Mouse (Mus musculus): ENCODE measurements around the gene Gpr61.

The Gpr61 gene

GRCm38 (mm10) chr3:108154656-108155055, at the start of gene Gpr61:
TSS of gene Gpr61 (minus strand) at chr3:108154882.
- DNase-seq (ENCODE audit: low read depth, low spot score): no peak

- DNase-seq (ENCODE audit: low read depth, low spot score): no peak
Observed at GRCm38 (mm10) chr3:108204470-108204869, 49.8 kb upstream of the Gpr61 start.

DNA sequence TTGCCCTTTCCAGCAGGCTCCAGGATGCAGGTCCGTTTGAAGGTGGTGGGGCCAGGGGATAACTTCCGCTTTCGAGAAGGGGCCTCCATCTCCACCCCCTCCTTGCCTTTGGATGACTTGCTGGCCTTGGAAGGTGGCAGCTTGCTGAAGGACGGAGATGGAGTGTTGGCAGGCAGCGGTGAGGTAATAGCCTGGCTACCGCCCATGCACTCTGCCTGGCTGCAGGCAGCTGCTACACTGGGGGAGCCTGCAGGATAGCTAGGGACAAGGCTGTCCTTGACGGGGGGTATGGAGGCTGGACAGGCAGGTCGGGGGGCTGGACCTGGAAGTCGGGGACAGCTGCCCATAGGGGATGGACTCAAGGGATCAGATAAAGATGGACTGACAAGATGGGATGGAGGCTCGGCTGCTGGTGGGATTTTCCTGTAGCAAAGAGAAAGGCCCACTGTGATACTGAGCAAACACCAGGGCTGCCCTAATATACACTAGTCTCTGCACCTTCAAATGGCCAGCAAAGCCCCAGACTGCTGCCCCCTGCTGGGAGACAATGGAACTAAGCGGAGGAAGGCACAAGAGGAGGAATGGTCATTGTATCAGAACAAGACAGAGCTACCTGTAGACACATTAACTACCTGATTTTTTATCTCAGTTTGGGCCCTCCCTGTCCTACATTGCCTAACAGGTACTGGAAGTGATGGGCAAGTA, 49.1 kb upstream of the Gpr61 start:
- peak; percentile 71 for DNase-seq (ENCODE audit: low read depth, low spot score)

DNA sequence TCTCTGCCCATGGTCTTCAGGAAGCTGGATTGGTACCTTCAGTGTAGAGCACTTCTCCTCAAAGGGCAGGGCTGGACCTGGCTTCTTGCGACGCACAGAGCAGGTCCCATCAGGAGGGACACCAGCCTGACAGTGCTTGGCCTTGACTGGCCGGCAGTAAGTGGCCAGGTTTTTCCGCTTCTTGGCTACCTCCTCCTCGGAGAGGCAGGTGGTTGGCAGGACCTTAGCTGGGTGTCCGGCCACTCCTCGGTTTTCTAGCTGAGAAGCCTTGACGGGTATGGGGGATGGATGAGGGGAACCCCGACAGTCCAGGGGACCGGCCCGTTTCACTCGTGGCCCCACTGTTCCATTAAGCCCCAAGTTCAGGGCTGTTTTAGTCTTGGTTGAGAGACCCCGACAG, 48.5 kb upstream of the Gpr61 start:
- no peak for DNase-seq (ENCODE audit: low read depth, low spot score)

DNA sequence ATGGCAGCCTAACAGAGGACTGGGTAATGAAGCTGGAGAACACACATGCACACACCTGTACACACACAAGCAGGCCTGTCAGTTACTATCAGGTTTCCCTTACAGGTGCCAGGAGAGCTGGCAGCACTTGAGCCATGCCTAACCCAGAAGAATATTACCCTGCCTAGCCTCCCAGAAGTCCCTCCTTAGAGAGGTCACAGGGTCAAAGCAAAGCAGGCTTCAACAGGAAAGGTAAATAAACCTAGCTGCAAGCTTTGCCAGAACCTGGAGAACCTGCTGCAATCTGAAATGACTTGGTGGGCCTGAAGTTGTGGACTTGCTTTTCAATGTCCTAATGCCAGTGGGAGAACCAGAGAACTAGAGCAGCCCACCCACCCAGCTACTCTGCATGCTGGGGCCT, 47.8 kb upstream of the Gpr61 start:
- DNase-seq (ENCODE audit: low read depth, low spot score): no peak

DNA sequence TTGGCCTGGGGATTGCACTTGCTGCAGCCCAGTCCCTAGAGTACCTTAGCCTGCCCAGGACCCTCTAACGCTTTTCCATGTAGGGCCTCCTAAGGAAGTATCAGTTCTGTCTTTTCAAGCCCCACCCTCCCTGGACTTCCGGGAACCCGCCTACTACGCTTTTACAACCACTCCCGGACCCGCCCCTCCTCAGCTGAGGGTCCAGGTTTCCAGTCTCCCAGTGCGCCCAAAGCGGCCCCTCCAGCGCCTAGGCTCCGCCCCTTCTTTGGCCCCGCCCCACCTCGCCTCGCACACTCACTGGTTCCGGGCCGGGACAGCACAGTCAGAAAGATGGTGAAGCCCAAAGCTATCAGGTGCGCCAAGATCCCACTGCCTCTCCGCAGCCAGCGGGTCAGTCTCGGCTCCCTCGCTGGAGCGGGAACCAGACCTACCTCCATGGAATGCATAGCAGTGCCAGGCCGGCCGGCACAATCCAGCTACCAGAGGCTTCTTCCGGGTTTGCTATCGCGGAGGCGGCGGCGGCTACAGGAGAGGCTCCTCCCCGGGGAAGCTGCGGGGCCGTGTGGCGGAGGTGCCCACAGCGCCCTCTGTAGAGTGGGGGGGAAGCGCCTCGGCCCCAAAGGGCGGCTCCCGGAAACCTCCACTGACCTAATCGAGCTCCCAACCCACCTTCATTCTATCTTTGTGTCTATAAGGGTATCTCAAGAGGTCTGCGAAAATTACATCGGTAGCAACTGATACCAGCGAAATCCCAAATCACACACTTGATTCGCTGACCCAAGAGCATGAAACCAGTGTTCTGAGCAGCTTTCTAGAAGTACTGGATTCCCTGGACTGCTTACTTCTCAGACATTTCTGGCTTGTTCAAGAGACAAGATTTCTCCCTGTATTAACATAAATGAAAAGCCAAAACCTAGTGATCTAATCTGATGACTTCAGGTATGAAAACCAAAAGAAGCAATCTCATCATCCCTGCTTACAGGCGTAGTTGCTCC, 45.9 kb upstream of the Gpr61 start, which contains the start of gene Cyb561d1:
TSS of gene Cyb561d1 (minus strand) at position 884 of the 995 bp plus-strand sequence.
- DNase-seq (ENCODE audit: low read depth, low spot score): peak; percentile 91

- DNase-seq (ENCODE audit: low read depth, low spot score): no peak
Observed at GRCm38 (mm10) chr3:108199231-108199630, 44.5 kb upstream of the Gpr61 start.

DNA sequence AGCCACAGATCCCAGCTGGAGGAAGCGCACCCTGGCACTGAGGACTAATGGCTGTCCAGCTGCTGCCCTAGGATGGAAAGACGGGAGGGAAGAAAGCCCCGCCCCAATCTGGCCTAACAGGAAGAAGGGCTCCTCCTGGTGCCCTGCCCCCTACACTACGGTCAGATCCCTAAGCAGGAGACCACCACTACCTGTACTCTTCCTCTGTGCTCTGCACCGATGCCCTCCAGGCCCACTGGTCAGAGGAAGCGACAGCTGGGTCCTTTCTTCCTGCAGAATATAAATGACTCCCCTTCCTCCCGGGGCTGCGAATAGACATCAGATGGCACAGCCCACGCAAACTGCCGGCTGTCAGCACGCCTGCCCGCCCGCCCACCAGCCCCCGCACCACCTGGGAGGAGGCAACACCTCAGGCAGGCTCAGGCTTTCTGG, 42.4 kb upstream of the Gpr61 start:
- no peak for DNase-seq (ENCODE audit: low read depth, low spot score)

DNA sequence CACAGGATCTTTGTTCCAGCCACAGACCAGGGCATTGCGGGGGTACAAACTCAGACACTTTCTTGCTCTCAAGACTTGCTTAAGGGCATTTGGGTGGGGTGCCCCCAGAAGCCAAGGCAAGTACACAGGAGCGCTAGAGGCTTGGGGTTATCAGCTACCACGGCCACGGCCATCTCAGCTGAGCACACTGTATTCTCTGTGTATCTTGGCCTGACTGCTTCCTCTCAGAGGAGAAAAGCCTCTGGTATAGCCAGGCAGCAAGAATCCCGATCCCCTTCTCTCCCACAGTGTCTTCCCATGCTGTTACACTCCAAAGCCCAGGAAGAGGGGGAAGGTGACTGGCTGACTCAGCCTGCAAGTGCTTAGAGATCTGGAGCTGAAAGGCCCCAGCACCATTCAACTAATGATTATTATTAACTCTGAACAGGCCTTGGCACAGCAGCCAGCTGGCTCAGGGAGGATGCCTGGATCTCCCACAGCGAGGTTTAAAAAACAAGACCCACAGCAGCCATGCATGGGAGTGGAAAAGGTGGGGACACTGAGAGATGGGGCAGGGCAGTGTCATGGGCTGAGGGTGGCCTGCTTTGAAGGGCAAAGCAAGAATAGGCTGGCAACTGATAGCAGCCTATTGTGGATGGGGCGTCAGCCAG, 41.4 kb upstream of the Gpr61 start:
- no peak for DNase-seq (ENCODE audit: low read depth, low spot score)

GRCm38 (mm10) chr3:108195287-108195686, 40.6 kb upstream of the Gpr61 start:
- DNase-seq (ENCODE audit: low read depth, low spot score): no peak

DNA sequence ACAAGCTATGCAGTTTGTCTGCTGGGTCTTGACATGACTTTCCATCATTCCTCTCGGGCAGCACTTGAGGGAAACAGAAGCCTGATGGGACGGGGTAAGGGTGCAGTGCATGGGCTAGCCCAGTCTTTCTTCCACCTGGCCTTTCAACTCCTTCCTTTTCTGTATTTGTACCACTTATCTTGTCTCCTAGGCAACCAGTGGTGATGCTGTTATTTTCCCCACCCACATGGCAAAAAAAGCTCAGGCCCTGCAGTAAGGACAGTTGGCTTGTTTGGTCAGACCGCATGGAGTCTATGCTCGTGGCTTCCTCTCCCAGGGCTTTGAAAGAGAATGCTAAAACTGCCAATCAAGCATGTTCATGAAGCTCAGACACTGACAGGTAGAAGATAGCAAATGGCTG, 39.0 kb upstream of the Gpr61 start:
- DNase-seq (ENCODE audit: low read depth, low spot score): no peak

- no peak for DNase-seq (ENCODE audit: low read depth, low spot score)
Observed at GRCm38 (mm10) chr3:108189897-108190296, 35.2 kb upstream of the Gpr61 start.

- no peak for DNase-seq (ENCODE audit: low read depth, low spot score)
Observed at GRCm38 (mm10) chr3:108188716-108189490, 34.2 kb upstream of the Gpr61 start.

- no peak for DNase-seq (ENCODE audit: low read depth, low spot score)
Observed at GRCm38 (mm10) chr3:108187111-108187795, 32.6 kb upstream of the Gpr61 start.

DNA sequence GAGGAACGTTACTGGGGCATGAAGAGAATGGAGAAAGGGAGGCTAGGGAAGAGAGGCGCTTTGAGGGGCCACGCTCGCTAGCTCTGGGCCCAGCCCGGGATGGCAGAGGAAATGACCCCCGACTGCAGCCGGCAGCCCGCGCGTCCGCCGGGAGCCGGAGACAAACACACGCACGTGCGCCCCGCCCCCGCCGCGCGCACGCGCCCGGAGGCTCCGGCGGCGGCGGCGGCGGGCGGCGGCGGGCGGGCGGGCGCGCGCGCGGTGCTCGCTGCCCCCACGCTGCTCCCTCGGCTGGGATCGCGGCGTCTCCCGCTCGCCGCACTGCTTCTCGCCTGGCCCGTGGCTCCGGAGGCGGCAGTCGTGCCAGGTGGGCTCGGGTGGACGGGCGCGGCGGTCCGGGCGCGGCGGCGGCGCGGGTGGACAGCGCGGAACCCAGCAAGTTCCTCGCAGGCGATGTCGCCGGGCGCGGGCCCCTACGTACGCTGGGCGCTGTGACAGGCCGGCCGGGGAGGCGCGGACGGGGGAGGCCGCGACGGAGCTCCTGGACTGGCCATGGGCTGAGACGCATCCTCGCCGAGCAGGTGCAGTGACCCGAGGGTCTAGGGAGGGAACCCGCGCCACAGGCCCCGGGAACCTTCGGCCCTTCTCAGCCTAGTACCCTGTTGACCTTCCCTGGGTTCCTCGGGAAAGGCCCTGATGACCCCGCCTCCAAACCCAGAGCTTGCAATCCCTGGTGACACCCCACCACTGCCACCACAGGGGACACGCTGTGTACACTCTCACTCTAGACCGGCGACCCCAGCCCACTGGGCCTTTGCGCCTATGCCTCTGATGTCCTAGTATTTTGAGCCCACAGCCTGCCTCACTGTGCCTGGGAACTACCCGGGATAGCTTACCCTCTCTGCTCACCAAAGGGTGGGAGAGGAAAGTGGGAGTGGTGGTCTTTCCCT, 31.7 kb upstream of the Gpr61 start, which contains the start of gene Amigo1:
TSS of gene Amigo1 (plus strand) at position 238 of the 950 bp plus-strand sequence.
- peak; percentile 67 for DNase-seq (ENCODE audit: low read depth, low spot score)

GRCm38 (mm10) chr3:108185460-108186097, 30.9 kb upstream of the Gpr61 start:
- DNase-seq (ENCODE audit: low read depth, low spot score): no peak

GRCm38 (mm10) chr3:108184742-108185141, 30.1 kb upstream of the Gpr61 start:
- no peak for DNase-seq (ENCODE audit: low read depth, low spot score)

- DNase-seq (ENCODE audit: low read depth, low spot score): no peak
Observed at GRCm38 (mm10) chr3:108180514-108180913, 25.8 kb upstream of the Gpr61 start.
